Mouse (Mus musculus) intestine, embryonic 14.5 days (tissue): ENCODE measurements at regions not wholly inside any gene's neighbourhood (a gene's known extent, or its start where the extent isn't known, plus 50 kb on each side); places are given as distances from the start of the nearest gene placed in this dataset.
"Not testable (repeated sequence)": the region's sequence is repeated elsewhere in the genome, so short reads cannot be mapped to it uniquely, and the experiment has no call there.

Experiments
- ATAC-seq: fragments of 200-750 bp; cut with Nextera tagmentation; replicated peaks from 2 replicates; pipeline ENCODE4 v1.8.0; 2017; ENCODE audit warnings: low read depth, moderate number of reproducible peaks, moderate TSS enrichment, moderate library complexity; ENCODE audit not compliant: low FRiP score, low TSS enrichment
- DNase-seq: peaks from one replicate; pipeline ENCODE4 v3.0.0-alpha.2; 2018; ENCODE audit warnings: low spot score
- H3K27ac ChIP-seq: fragments of 300-500 bp; sonication (generic); 2 replicates; pipeline ENCODE4 v1.5.1; 2014; ENCODE audit warnings: low read depth, mild to moderate bottlenecking, control low read depth
- H3K27me3 ChIP-seq: fragments of 300-500 bp; sonication (generic); replicated peaks from 2 replicates; pipeline ENCODE4 v1.6.1; 2014; ENCODE audit warnings: low read length, control low read depth; ENCODE audit not compliant: control insufficient read depth, insufficient read depth
- H3K36me3 ChIP-seq: fragments of 300-500 bp; sonication (generic); 2 replicates; pipeline ENCODE4 v1.6.1; 2014; ENCODE audit warnings: low read length, control low read depth; ENCODE audit not compliant: control insufficient read depth, insufficient read depth
- H3K4me1 ChIP-seq: fragments of 300-500 bp; sonication (generic); replicated peaks from 2 replicates; pipeline ENCODE4 v1.6.1; 2014; ENCODE audit warnings: low read length, control low read depth, mixed read lengths; ENCODE audit not compliant: control insufficient read depth, insufficient read depth
- H3K4me2 ChIP-seq: fragments of 300-500 bp; sonication (generic); 2 replicates; pipeline ENCODE4 v1.6.1; 2014; ENCODE audit warnings: low read length
- H3K4me3 ChIP-seq: fragments of 300-500 bp; sonication (generic); 2 replicates; pipeline ENCODE4 v1.5.1; 2014; ENCODE audit warnings: low read depth, low read length, control low read depth, mixed read lengths
- H3K9ac ChIP-seq: fragments of 300-500 bp; sonication (generic); 2 replicates; pipeline ENCODE4 v1.6.1; 2014; ENCODE audit warnings: mild to moderate bottlenecking, low read length
- H3K9me3 ChIP-seq: fragments of 300-500 bp; sonication (generic); 2 replicates; pipeline ENCODE4 v1.6.1; 2016; ENCODE audit warnings: low read length, control low read depth; ENCODE audit not compliant: control insufficient read depth
- WGBS: fragments of 180-500 bp; shearing (Covaris S2); extraction: QIAGEN DNeasy Blood & Tissue Kit; methylation state at CpG from one replicate; pipeline ENCODE4 v1.1.7; 2014; 5-methylcytosine and 5-hydroxymethylcytosine counted together

- H3K27me3 ChIP-seq, H3K4me1 ChIP-seq, H3K27ac ChIP-seq, H3K36me3 ChIP-seq, H3K9ac ChIP-seq, H3K9me3 ChIP-seq: not testable (repeated sequence)
- peak; percentile 74 for DNase-seq
- 2% methylated on average over 12 of the region's 48 CpGs for WGBS
- H3K4me2 ChIP-seq, result peak overlapping the region; percentile 42
- peak overlapping the region; percentile 33 for H3K4me3 ChIP-seq
- peak; percentile 100 for ATAC-seq
These were observed 51.0 kb upstream of the Zfp873 start for GRCm38 (mm10) chr10:81996742-81997536.
